Mouse (Mus musculus) left cerebral cortex, postnatal 14 days (tissue): ENCODE results near the gene Slc15a3. TPM values are rescaled to one million over a fixed set of nuclear protein-coding genes. Genes with fewer than 3 reads are reported as not detected.
A peak's percentile ranks its signal among the peaks of the same experiment; 100 is the strongest.

Source experiments
- DNase-seq, 2 experiments: peaks; one replicate each; pipeline ENCODE4 v3.0.0; 2021 to 2022; ENCODE audit warnings: low spot score in 2 of 2, mixed read lengths in 1 of 2
- intact Hi-C: fragments of 180-260 bp; cut with DNase I; formaldehyde crosslinking; loops from one replicate; pipeline ENCODE4 v1.15.1; 2025
- long read RNA-seq, 2 experiments: library from polyadenylated mRNA; stranded (forward); transcript quantifications; one replicate each; pipeline ENCODE4 v2.0.0; 2021
- total RNA-seq, 2 experiments: library from RNA; stranded (reverse); gene quantifications; 2 replicates each; pipeline ENCODE4 v1.2.3; 2021

Gene Slc15a3
- 1 to 10 TPM; 1.4 to 1.5 TPM for total RNA-seq
- long read RNA-seq, experiment 1, partial matches to known transcripts: 1 of 1 reads
- long read RNA-seq, experiment 1, other reads (novel, unspliced or antisense): 0 of 1 reads
- long read RNA-seq, experiment 2: 0 reads

DNA sequence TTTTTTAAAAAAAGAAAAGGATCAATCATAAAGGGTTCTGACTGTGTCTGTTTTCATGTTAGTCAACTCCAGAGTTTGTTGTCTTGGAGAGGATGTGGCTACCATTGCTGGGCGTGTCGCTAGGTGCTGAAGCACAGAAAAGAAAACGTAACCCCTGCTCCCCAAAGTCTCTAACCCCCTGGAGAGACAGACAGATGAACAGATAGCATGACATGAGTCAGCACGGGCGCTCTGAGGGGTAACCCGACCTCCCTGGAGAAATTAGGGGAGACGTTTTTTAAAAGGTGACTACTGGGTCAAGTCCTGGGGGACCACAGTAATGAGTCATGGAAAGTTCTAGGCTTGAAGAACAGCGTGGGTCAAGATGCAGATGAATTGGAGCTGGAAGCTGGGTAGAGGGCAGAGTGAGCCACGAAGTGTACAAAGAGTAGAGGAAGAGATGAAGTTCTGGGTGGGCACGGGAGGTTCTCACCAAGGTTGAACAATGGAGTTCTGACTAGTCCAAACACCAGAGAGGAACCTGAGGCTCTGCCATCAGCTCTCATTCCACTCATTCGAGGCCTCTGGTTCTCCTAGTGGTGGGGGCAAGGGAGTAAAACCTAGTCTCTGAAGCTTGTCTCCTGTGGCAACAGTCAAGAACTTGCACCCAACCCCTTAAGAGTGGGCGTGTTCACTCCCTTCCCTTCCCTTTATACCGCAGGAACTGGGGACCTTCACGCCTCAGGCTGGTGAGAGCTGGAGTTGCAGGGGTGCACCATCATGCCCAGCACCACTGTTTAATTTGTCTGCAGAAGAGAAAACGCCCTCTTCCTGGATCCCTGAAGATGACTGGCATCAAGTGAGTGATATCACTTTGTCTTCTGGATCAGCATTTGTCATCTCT is at the start of gene Slc15a3:
Slc15a3 (plus strand) TSS at position 718 of the 883 bp plus-strand sequence.
- no peak for DNase-seq
- intact Hi-C loops: no loop called here

DNA sequence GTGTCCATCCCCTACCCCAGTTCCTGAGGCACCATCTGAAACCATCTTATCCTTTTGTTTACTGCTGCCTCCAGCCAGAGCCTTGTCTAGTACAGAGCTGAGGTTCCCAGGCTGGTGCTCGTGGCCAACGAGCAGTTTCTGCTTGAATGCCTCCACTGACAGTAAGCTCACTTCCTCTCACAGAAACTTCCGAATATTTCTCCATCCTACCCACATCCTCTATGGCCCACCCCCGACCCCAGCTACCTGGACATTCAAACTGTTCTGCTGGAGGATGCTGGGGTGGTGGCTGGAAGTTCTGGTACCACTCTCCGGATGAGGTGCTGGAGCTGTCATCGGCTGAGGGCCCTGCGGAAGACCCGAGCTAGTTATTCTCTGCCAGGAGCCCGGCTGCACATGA is 49.2 kb upstream of the Slc15a3 start:
- intact Hi-C loops: no loop called here

DNA sequence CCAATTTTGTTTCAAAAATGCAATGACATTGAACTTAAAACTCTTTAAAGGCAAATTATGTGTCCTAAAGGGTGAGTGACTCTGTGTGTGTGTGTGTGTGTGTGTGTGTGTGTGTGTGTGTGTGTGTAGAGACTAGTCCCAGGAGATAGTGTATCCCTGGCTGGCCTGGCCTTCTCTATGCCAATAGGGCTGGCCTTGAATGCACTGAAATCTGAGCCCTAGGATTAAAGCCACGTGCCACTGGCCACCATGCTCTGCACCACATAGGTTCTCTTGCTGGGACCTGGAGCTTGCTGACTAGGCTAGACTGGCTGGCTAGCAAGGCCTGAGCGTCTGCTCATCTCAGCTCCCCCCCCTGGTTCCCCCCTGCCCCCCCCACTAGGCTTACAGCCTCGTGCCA is 46.5 kb upstream of the Slc15a3 start:
- DNase-seq: no peak
- intact Hi-C loops: no loop called here

More for the DNA sequence above, 49.2 kb upstream of the Slc15a3 start:
- no peak for DNase-seq

DNA sequence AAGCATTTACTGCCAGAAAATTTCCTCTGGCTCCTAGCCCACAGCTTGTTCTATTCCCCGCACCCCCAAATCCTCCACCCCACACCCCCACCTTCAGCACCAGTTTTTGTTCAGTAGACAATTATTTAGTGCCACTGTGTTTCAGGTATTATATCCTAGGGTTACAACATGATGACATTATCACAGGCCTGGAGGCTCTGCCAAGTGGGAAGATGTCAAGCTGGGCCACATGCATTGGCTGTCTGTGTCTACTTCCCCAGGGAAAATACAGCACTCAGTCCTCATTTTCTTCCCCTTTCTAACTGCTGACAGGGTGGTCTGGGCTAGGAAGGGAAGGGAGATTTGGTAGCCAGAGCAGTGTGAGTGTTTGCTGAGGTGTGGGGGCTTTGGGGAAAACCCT is 44.6 kb upstream of the Slc15a3 start:
- DNase-seq: no peak
- intact Hi-C loops: no loop called here

DNA sequence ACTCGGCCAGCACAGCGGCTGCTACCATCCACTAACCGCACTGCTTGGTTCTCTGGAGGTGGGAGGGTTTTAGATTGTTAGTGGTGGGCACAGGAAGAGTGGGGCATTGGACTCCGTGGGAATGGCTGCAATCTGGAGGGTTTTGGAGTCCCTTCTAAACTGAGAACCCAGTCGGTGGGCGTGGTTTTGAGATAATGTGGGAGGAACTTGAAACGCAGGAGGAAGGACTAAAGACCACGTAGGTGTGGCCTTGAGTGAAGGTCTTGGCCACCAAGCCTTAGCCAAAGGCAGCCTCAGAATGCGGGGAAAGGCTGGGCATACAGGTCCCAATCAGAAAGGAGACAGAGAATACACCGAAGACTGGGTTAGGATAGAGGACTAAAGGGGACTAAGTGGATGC is 41.0 kb upstream of the Slc15a3 start:
- no peak for DNase-seq
- intact Hi-C loops: no loop called here

DNA sequence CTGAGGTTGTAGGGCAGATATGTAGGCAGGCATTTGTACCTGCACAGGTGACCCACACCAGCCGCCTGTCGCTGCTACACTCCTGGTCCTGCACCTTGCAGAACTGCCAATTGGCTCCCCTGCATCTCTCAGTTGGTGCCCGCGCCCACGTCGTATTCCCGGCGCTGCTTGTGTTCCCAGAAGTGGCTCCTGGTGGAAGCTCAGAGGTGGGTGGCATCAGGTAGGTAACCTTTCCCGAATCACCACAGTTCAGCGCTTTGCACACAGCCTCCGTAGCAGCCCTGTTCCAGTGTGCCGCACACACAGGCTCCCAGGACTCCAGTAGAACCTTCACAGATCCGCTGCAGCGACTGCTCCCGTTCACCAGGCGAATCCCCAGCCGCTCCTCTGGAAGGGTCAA is 40.4 kb upstream of the Slc15a3 start:
- no peak for DNase-seq
- intact Hi-C loops: no loop called here

DNA sequence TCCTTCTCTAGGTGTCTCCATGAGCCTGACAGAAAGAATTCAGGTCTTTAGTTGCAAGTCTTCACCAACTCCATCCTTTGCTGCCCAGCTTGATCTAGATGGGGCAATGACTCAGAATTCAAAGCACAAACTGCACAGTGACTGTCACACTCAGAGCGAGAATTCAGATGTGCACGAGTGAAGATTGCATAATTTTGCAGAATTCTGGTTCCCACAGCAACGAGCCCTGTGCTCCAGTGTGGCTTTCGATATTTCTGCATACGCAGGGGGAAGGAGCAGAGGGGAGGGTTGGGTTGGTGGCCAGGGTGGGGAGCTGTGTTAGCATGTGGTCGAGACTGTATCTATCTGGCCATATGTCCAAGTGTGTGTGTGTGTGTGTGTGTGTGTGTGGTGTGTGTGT is 38.5 kb upstream of the Slc15a3 start:
- intact Hi-C loops: no loop called here
- DNase-seq: peak; percentile 76 to 91

DNA sequence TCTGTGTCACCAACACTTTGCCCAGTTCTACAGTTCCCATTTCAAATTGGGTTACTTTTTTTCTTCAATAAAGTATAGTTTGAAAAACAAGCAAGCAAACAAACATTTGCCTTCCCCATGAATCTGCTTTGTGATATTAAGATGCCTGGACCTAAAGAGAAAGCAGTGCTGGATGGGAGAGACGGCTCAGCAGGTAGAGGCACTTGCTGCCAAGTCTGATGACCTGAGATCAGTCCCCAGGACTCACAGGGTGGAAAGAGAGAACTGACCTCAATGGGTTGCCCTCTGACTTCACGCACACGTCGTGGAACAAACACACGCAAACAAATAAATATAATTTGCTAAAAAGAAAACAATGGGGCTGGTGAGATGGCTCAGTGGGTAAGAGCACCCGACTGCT is 37.6 kb upstream of the Slc15a3 start:
- intact Hi-C loops: no loop called here

DNA sequence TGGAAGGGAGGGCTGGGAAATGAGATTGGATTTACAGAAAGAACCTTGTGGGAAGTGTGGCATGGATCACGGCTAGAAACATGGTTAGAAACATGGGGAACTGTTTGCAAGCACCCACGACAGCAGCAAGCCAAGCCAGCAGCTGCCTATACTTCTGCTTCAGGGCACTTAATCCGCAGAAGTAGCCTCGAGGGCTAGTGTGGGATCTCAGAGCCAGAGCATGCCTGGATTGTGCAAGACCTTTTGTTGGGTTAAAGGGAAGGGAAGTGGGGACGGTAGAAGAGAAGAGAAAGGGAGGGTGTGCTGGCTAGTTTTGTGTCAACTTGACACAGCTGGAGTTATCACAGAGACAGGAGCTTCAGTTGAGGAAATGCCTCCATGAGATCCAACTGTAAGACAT is 35.8 kb upstream of the Slc15a3 start:
- intact Hi-C loops: no loop called here
- DNase-seq: no peak

More for the DNA sequence above, 37.6 kb upstream of the Slc15a3 start:
- no peak for DNase-seq

DNA sequence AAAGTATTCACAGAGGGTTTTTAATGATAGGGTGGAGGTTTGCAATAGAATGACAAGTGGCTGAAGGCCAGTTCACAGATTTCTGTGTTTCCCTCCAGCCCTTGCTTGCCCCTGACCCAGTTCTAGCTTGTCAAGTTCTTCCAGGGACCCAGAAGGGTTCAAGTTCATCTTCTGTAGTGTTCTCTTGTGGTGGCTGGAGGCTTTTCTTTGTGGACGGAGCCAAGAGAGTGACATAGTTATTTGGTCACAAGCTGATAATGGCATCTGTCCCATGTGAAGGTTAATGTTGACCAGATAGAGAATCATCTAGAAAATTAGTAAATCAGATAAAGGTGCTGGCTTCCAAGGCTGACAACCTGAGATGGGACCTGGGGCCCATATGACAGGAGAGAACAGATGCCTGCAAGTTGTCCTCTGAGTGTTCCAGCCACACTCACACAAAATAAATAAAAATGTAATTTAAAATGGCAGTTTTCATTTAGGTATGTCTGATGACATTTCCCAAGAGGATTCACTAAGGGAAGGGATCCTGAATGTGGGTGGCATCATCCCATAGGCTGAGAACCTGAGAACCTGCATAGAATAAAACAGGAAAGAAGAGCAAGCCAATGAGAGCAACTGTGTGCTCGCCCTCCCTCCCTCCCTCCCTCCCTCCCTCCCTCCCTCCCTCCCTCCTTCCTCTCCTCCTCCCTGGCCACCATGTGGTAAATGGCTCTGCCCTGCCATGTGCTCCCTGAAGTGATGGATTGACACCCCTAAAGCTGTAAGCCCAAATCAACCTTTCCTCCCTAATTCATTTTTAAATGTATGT is 34.5 kb upstream of the Slc15a3 start:
- no peak for DNase-seq
- intact Hi-C loops: loop anchor here (5.0 kb wide), 1 partner anchor 62 kb away; the partner anchor contains the start of gene Tmem132a

DNA sequence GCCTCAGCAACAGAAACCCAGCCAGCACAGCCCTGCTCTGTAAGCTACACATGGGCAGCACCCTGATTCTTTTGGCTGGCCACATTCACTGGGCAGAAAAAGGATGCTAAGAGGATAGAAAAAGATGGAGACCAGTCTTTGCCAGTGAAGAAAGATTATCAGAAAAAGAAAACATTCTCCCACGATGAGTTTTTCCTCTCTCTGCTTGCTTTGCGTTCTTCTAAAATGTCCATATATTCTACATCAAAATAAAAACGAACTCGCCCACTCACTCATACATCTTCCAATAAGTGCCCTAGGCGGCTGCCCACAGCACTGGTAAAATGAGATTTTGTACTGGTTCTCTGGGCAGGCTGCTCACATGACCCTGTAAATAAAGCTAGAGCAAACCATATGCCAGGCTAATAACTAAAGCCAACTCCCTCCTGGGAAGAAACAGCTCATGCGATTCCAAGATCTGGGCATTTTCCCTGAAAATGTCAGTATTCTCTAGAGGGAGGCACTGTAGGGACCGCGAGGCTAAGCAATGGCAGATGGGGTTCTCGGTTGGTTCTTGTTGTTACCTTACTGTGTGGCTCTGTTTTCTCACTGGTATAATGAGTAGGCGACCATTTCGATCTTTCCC is 33.8 kb upstream of the Slc15a3 start:
- DNase-seq: no peak
- intact Hi-C loops: loop anchor here (5.0 kb wide), 1 partner anchor 62 kb away; the partner anchor contains the start of gene Tmem132a

DNA sequence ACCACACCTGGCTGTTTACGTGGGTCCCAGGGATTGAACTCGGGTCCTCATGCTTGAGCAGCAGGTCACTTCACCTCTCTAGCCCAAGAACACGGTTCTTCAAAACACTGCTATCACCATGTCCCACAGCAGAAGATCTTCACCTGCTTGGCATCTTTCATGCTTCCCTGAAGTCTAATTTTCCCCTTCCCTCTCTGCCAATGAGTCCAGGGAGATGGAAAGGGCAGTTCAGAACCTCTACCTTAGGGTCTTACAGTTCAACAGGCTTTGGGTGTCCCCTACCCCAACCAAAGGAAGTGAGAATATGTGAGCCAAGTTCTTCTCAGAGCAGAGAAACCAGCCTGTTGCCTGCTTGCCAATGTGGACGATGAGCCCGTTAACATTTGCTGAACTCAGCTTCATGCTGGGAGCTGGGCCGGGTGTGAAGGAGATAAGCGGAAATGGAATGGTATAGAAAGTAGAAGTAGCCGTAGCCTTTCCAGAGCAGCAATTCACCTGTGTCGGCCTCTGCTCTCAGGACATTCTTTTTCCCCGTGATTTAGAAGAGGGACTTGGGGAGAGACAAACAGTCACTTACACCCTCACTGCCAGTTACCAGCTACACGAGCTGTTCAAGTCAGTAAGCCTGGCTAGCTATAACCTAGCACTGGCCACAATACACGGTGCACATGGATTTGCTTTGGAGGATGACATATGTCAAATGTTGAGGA is 30.8 kb upstream of the Slc15a3 start:
- intact Hi-C loops: loop anchor here (5.0 kb wide), 1 partner anchor 59 kb away; the partner anchor contains the start of gene Tmem132a
- DNase-seq: no peak

DNA sequence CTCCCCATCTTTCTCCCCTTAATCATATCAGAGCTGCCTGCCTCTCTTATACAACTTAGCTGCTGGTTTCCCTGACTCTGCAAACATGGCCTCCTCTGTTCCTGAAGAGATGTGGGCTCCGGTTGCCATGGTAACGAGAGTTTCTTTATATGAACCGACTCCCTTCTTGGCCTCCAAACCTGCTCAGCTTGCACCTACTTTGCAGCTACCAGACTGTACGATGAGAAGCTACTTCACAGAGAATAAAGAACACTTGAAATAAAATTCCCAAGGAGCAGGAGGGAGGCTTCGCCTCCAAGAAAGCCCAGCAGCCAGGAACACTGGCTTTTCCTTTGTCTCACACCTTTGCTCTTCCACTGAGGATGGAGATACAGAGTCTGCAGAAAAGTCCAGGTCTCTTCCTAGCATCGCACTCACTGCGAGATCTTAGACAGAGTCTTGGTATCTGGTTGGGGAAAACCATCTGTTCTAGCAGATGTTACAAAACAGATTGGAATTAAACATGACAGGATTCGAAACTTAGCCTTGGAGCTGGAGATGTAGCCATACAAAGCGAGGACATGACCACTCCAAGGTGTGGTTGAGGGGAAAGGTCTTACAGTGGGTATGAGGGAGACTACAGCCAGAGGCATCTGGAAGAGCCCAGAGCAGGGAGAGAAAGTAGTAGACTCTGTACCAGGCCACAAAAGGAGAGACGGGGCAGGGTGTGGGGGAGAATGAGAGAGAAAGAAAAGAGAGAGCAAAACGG is 29.9 kb upstream of the Slc15a3 start:
- intact Hi-C loops: loop anchor here (5.0 kb wide), 1 partner anchor 58 kb away; the partner anchor contains the start of gene Tmem132a
- DNase-seq: peak; percentile 81 to 94

DNA sequence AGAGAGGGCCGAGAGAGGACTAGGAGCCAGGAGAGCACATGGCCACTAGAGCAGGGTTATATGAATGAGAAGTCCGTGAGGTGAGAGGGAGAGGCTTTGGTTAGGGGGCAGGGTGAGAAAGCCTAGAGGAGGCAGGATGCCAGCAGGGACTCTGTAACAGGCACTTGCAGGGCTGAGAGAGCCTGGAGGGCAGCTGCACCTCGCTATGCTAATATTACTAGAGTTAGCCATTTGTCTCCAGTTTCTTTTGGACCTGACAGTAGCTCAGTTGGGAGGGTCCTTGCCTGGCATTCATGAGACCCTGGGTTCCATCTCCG is 29.4 kb upstream of the Slc15a3 start:
- DNase-seq: no peak
- intact Hi-C loops: no loop called here

DNA sequence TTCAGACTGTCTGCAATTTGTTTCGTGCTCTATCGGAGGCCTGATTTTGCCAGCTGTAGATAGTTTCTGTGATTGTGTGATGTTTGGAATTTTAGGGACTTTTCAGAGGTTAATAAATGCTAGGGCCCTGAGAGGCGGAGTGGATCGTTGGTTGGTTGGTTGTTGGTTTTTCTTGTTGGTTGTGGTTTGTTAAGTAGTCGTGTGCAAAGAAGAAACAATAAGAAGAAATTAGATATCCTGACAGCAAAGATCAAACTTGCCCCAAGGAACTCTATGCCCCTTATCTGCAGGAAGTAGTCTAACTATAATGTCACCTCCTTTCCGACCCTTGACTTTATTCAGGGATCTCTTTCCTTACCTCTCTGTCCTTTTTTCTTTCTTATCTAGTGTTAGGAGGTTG is 28.1 kb upstream of the Slc15a3 start:
- intact Hi-C loops: no loop called here
- no peak for DNase-seq

DNA sequence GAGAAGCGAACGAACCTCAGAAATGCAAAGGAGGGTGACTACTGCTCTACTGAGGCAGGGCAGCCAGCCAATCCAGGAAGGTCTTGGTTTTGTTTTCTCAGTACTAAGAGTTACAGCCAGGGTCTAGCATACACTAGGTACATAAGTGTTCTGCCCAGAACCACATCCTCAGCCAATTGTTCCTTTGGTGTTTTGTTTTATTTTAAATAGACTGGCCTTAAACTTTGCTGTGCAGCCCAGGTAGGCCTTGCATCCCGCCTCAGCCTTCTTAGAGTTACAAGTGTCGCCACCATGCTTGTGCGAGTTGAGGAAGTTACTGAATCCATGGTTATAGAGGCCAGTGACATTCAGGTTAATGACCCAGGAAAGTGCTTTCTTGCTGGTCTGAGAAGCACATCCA is 26.5 kb upstream of the Slc15a3 start:
- intact Hi-C loops: no loop called here
- no peak for DNase-seq

DNA sequence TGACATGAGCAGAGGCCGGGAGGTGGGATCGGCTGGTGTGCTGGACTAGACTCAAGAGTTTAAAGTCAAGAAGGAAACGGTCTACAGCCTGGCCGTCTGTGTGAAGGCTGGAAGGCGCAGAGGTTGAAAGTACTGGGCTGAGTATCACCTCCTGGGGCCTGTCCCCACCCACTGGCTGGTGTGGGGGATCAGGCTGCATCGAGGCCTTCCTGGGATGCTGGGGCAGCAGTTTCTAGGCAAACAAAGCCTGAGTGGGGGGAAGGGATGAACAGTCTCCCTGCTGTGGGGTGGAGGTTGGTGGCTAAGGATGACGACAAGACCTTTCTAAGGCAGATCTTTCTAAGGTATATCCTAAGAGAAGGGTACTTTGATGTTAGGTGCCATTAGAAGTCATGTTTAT is 25.6 kb upstream of the Slc15a3 start:
- DNase-seq: no peak
- intact Hi-C loops: no loop called here

DNA sequence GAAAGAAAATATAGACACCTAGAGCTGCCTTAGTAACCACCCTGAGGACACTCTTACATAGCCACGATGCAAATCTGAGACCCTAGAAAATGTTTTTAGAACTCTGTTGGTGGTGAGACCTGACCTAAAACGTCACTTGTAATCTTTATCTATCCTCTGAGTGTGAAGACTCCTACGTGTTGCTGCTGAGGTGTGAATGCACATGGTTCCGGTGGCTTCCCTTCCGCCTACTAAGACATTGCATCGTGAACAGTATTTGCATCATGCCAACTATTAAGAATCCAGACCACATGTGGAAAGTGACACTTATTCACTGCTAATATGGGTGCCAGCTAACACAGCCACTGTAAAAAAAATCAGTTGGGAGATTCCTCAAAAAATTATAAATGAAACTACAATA is 23.7 kb upstream of the Slc15a3 start:
- no peak for DNase-seq
- intact Hi-C loops: no loop called here

DNA sequence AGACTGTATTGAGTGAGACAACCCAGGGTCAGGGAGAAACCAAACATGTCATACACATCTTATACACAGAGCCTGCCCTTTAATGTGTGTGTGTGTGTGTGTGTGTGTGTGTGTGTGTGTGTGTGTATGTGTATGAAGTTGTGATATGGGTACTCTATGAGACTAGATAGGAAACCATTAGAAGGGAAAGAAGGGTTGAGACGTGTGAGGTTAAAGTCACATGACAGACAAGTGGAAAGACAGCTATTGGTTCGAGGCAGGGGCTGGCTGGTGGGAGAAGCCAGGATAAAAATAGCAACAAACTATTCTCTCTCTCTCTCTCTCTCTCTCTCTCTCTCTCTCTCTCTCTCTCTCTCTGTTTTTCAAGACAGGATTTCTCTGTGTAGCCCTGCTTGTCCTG is 23.1 kb upstream of the Slc15a3 start:
- intact Hi-C loops: no loop called here

More for the DNA sequence above, 23.1 kb upstream of the Slc15a3 start:
- DNase-seq: no peak
